Mouse (Mus musculus): ENCODE results near the gene Tas1r3.
A peak's percentile ranks its signal among the peaks of the same experiment; 100 is the strongest.

Tas1r3 gene

DNA sequence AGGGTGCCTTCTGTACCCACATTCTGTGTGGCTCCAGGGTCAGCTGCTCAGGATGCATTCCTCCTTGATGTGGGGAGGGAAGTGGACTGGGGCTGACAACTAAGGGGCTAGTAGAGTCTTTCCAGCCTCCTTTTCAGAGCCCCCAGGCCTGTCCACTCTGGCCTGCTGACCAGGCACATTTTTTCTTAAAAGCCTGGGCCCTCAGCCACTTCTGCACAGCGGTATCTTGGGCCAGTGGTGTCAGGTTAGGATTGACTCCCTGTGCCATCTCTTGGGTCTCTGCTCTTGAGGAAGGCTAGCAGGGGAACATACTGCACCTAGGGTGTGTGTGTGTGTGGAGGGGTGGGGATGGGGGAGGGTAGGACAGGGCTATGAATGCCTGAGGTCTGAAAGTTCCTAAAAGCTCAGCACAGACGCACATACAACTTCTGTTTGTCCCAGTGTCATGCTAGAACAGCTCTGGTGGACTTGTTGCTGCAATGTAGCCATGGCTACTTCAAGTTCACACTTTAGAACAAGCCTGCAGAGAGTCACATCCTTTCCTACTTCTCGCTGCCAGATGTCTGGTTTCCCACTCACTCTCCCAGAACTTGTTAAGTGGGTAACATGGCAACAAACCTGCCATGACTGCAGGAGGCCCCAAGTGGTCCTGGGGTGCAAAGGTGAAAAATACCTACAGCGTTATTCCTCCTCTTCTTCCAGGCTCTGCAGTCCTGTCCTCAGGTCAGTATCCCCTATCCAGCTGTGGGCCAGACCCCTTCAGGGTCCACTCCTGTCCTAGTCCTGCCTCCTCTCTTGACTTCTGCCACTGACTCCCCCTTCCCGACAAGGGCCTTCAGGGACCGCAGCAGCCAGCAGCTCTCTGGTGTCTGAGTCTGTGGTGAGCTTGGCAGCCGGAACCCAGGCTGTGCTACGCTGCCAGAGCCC lies 22.8 kb downstream of the Tas1r3 start:
- peak in 1 of 2 experiments; percentile 28 for DNase-seq

DNA sequence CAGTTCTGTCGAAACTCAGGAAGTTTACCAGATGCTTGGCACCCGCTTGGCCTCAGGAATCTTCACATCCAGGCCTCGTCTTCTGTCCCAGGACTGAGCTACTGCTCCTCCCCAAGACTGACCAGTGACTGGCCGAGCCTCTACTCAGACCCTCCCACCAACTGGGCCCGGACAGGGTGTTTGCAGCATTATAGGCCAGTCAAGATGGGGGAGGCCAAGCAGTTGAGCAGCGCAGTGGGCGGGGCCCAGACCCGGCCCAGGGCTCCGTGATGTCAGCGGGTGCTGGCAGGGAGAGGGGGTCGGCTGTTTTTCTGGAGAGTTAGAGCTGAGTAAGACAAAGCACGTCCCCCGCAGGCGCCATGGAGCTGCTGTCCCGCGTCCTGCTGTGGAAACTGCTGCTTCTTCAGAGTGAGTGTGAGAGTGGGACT lies 23.7 kb downstream of the Tas1r3 start, which contains the start of gene Mxra8:
Gene Mxra8 (plus strand): TSS at position 198 of the 428 bp plus-strand sequence.
- DNase-seq: peak; percentile 88 to 92

DNA sequence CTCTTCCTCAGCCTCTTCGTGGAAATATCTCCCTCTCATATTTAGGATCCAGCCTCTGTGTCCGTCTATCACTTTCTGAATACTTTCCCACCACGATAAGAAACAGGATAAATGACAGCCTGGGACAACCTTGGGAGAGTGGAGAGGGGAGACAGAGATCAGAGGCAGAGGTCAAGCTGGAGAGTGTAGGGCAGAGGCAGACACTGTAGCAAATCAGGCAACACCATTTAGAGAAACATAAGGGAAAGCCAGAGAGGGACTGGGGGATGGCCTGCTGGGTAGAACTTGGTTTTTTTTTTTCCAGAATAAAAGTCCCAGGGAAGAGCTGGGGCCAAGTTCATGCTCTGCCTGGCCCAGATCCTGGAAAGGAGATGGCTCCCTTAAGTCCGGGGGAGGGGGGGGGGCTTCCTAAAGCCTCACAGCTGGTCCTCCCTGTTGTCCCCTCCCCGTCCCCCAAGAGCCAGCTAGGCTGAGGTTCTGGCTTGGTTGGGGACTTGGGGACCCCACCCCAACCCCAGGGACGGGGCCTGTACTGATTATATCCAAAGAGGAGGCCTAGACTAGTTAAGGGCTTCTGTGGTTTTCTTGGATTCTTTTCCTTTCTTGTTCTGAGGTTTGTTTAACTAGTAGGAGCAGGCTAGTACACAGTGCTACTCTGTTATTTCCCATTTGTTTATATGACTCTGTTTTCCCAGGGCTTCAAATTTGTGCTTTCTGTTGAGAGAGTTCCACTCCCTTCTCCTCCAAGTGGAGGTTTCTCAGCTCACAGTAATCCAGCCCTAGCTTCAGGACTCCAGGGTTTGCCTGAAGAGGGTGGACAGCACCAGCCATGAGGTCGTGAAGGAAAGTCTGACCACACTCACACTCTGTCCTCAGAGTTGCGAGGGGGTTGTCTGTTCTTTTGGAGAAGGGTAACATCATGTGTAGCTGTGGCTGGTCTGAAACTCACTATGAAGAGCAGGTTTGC lies 24.7 kb downstream of the Tas1r3 start:
- peak in 1 of 2 experiments; percentile 28 for DNase-seq

DNA sequence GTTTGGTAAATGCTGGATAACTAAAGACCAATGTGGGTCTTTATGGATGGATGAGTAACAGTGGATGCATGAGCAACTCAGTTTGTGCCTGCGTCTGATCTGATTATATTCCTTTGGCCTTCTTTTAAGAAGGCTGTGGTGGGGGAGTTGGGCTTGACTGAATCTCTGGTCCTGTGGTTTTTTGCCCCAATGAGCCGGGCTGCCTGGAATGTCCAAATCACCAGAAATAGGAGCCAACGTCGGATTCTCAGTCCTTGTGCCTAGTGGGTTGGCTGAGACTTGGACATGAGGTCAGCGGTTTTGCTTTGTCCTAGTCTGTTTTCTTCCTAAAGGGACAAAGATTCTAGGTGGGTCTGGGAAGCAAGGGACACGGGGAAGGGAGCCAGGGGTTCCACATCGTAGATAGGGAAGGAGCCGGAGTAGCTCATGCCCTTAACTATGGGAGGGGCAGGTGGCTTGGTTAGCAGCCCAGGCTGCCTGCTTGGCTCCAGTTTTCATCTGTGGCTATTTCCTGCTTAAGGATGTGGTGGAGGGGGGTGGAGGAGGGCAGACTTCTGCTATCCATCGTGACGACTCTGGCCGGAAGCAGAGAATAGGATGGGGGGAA lies 25.7 kb downstream of the Tas1r3 start:
- peak; percentile 63 to 68 for DNase-seq

DNA sequence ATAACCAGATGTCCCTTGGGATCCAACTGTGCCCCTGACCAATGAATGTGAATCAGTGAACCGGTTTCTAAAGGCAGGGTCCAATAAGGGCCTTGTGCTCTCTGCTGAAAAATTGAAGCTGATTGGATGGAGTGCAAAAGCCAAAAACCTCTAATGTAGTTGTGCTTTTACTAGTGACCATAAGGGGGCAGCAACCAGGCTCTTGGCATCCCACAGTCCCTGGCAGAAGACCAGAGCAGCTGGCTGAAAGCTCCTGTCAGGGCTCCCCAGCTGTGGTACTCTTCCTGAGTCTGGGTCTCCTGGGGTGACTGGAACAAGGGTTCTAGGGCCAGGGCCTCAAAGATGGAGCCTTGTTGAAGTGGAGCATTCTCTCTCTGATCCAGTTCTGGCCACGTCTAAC lies 29.3 kb downstream of the Tas1r3 start:
- DNase-seq: peak; percentile 90 to 91

DNA sequence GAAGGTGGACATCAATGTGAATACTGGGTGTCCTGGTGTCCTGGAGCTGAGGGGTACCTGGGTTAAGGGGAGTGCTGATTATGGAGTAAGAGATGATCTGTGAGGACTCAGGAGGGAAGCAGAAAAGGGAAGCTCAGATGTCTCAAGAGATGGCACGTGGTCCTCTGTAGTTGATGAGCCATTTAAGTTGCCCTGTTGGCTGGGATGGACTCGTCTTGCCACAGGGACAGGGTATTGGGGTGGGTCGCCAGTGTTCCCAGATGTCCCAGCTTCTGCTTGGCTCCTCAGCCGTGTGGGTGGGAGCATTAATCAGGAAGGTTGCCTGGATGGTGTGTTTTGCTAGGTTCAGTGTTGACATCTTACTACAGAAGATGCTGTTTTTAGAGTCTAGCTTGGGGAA lies 29.9 kb downstream of the Tas1r3 start:
- no peak for DNase-seq

DNA sequence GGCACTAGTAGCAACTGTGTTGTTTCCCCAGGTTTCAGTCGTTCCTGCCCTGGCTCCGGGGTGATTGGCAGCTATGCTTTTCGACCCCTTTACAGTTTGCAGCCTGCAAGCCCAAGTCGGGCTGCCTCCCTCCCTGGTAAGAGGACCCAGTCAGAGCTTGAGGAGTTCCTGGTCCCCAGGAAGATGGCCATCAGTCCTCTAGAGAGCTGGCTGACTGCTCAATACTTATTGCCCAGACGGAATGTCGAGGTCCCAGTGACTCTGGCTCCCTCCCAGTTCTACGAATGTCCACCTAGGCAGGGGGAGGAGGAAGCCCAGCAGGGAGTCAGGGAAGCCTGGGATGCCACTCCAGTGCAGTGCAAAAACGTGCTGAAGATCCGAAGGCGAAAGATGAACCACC lies 30.8 kb downstream of the Tas1r3 start:
- DNase-seq: no peak

DNA sequence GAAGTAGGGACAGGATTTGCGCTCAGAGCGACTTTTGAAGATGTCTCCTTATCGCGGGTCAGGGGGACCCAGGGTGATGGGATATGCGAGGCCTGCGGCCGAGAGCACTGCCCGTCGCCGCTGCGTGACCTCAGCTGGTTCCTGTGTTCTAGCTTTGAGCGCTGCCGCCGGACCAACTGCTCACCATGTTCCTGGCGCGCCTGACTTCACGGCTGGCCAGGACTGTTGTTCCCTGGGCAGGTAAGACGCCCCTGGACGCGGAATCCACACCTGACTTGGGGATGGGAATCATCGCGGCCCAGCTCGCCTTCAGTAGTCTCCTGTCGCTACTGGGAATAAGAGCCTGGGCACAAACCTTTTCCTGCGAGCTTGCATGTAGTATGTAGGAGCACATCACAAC lies 31.3 kb downstream of the Tas1r3 start:
- DNase-seq: peak in 1 of 2 experiments; percentile 62

DNA sequence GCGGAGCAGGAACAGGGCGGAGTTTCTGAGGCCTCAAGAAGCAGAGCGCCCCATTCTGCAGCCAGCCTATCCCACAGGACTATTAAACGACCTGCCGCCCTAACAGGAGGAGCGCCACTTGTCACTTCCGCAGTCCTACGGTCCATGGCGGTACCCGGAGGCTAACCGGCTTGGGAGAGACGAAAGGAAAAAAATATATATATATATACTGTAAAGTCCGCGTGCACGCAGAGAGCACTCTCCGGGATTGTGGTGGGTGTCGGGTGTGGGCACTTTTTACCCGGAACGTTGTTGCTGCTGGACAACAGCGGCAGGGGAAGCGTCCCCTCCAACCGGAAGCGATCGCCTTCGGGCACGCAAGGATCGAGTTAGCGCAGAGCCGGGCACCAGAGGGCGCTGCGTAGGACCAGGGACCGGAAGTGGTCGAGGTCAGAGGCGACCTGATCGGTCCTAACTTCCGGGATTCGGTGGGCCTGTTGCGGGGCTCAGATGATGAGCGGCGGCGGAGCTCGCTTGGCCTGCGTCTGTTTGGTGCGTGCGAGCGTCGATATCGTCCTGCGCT lies 31.9 kb downstream of the Tas1r3 start, which contains the start of gene Aurkaip1:
Gene Aurkaip1 (plus strand): TSS at position 68 of the 562 bp plus-strand sequence.
- DNase-seq: peak; percentile 96 to 97

DNA sequence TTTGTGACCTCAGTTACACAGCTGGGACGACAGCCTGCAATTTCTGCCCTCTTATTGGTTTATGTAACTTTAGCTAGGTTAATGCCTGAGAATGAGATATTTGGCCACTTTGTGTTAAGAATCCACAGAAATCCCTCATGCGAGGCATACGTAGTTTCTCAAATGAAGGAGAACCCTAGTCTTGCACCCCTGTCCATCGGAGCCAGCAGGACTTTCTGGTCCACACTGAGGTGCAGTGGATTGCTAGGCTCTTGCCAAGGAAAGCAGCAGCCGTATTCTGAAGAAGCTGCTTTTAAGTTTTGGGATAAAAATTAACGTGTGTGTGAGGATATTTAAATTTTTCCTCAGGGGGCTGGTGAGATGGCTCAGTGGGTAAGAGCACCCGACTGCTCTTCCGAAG lies 32.6 kb downstream of the Tas1r3 start:
- no peak for DNase-seq

DNA sequence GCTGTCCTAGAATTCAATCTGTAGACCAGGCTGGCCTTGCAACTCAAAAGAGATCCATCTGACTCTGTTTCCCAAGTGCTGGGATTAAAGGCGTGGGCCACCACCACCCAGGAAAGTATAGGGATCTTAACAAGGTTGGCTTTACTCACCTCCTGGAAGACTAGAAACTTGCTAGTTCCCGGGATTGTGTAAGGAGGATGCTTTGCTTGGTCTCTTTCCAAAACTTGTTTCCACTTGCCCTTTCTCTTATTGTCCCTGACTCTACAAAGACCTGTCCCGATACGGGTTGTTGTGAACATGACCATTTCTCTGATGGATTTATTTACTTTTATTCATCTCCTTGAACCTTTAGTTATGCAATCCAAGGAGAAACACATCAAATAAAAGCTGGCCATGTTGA lies 33.3 kb downstream of the Tas1r3 start:
- no peak for DNase-seq

DNA sequence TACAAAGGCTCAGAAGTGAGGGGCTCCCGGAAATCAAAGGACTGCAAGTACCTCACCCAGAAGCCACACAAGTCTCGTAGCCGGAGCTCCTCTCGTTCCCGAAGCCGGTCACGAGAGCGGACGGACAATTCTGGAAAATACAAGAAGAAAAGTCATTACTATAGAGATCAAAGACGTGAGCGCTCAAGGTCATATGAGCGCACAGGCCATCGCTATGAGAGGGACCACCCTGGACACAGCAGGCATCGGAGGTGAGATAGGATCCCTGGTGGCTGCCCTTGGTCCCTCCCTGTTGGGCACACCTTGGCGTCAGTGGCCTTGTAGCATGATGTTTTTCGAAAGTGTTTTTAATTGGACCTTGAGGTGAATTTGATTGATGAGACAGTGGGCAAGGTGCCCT lies 39.7 kb downstream of the Tas1r3 start:
- no peak for DNase-seq

DNA sequence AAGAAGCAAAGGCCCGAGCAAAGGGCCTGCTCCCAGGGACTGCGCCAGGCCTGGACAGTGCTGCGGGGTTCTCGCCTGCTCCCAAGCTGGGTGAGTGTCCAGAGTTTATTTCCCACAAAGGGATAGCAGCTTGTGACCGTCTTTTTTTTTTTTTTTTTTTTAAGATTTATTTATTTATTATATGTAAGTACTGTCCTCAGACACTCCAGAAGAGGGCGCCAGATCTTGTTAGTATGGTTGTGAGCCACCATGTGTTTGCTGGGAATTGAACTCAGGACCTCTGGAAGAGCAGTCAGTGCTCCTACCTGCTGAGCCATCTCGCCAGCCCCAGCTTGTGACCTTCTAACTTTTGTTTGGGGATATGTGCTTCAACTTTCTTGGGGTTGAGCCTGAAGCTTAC lies 42.1 kb downstream of the Tas1r3 start:
- peak in 1 of 2 experiments; percentile 59 for DNase-seq

DNA sequence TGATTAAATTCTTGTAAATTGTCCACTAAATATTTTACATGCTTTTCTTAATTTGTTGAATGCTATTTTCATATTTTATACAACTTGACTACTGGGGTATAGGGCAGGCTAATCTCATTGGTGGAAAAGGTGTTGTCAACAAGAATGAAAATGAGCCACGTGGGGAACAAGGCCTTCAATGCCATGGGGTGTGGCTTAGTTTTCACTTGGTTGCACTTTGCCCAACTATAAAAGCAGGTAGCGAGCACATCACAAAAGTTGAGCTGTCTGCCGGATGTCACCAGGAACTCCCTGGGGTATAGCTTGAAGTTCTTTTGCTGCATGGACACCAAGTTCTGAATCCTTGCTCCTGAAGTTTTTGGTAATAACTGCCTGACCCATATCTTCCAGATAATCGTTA lies 45.6 kb downstream of the Tas1r3 start:
- DNase-seq: no peak

DNA sequence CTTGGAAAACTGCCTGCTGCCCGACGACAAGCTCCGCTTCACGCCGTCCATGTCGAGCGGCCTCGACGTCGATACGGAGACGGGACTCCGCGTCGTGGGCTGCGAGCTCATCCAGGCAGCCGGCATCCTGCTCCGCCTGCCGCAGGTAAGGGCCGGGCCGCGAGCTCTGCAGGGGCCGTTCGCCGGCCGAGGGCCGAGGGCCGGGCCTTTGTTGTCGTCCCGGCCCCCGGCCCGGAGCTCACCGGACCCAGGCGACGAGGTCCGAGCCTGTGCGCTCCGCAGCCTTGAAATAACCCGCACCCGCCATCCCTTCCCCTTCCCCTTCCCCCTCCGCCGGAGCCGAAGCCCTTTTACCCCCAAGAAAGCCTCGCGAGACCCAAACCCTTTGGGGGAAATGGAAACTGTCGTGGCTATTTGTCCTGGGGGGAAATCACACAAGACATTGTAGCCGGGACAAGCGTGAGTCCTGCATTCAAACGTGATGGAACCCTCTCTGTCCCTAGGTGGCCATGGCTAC lies 50.4 kb downstream of the Tas1r3 start:
- peak in 1 of 2 experiments; percentile 57 for DNase-seq

DNA sequence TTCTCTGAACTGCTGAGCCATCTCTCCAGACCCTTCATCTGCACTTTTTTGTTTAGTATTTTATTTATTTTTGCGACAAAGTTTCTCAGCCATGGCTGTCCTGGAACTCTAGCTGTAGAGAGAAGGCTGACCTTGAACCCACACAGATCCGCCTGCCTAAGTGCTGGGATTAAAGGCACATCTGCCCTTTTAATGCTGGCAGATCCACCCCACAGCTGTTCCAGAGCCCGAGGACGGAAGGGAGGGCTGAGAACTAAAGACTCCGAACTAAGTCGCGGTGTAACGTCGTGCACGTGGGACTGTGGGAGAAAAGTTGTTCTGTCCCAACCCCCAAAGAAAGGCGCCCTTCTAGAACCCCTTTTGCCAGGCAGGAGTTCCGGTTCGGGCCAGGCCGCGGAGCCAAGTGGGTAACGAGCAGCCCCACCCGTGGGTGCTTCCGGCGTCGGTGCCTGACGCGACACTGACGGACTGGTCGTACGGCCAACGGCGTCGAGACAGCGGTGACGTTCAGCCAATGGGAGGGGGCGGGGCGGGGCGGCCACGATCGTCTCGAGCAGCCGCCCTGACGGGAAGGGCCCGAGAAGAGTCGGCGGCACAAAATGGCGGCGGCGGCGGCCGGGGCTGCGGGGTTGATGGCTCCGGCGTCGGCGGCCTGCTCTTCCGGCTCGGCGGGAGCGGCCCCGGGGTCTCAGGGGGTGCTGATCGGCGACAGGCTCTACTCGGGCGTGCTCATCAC lies 51.1 kb downstream of the Tas1r3 start, which contains the start of gene Ccnl2:
Gene Ccnl2 (plus strand): TSS at position 561 of the 736 bp plus-strand sequence.
- peak; percentile 96 for DNase-seq
